Mouse (Mus musculus) embryonic facial prominence, embryonic 14.5 days (tissue): ENCODE results near the gene Med27. TPM values are rescaled to one million over a fixed set of nuclear protein-coding genes. Genes with fewer than 3 reads are reported as not detected.

ENCODE experiments used
- ATAC-seq: fragments of 200-750 bp; cut with Nextera tagmentation; 2 replicates; pipeline ENCODE4 v1.8.0; 2017; ENCODE audit warnings: low read depth, moderate number of reproducible peaks, moderate TSS enrichment
- DNase-seq: peaks from one replicate; pipeline ENCODE4 v3.0.0-alpha.2; 2015; ENCODE audit warnings: low spot score
- H3K27ac ChIP-seq: fragments of 300-500 bp; sonication (generic); replicated peaks from 2 replicates; pipeline ENCODE4 v1.5.1; 2014; ENCODE audit warnings: low read depth, mild to moderate bottlenecking, low read length, moderate library complexity
- H3K27me3 ChIP-seq: fragments of 300-500 bp; sonication (generic); replicated peaks from 2 replicates; pipeline ENCODE4 v1.6.1; 2014; ENCODE audit warnings: low read length; ENCODE audit not compliant: control insufficient read depth, insufficient read depth
- H3K36me3 ChIP-seq: fragments of 300-500 bp; sonication (generic); 2 replicates; pipeline ENCODE4 v1.6.1; 2014; ENCODE audit warnings: low read length, mixed read lengths; ENCODE audit not compliant: control insufficient read depth, insufficient read depth
- H3K4me1 ChIP-seq: fragments of 300-500 bp; sonication (generic); 2 replicates; pipeline ENCODE4 v1.6.1; 2014; ENCODE audit warnings: antibody characterized with exemption, low read length; ENCODE audit not compliant: control insufficient read depth, insufficient read depth
- H3K4me2 ChIP-seq: fragments of 300-500 bp; sonication (generic); 2 replicates; pipeline ENCODE4 v1.6.1; 2014; ENCODE audit warnings: low read depth, mild to moderate bottlenecking, low read length, moderate library complexity, mixed read lengths
- H3K4me3 ChIP-seq: fragments of 300-500 bp; sonication (generic); 2 replicates; pipeline ENCODE4 v1.5.1; 2014; ENCODE audit warnings: low read depth, mild to moderate bottlenecking, low read length
- H3K9ac ChIP-seq: fragments of 300-500 bp; sonication (generic); 2 replicates; pipeline ENCODE4 v1.6.1; 2014; ENCODE audit warnings: low read depth, mild to moderate bottlenecking, low read length, moderate library complexity, mixed read lengths
- H3K9me3 ChIP-seq: fragments of 300-500 bp; sonication (generic); 2 replicates; pipeline ENCODE4 v1.6.1; 2016; ENCODE audit warnings: low read length; ENCODE audit not compliant: control insufficient read depth
- WGBS: fragments of 180-500 bp; shearing (Covaris S2); extraction: QIAGEN DNeasy Blood & Tissue Kit; methylation state at CpG from one replicate; pipeline ENCODE4 v1.1.7; 2014; 5-methylcytosine and 5-hydroxymethylcytosine counted together
- polyA plus RNA-seq: library from polyadenylated mRNA; unstranded; fragments of >200 nt; fragmentation: Nextera tagmentation; extraction: Ambion mirVana; gene quantifications from 2 replicates; pipeline ENCODE4 v1.2.1, GENCODE M21; 2014

Gene Med27
- polyA plus RNA-seq, 1 experiment from 2014 or later = 50.9 TPM

- H3K9ac ChIP-seq = no peak overlapping the region
- 91% methylated on average over 1 of the region's 1 CpGs for WGBS
- H3K4me1 ChIP-seq = no peaks in the 10 kb centered on the region
- H3K4me2 ChIP-seq = no peak overlapping the region
- H3K4me3 ChIP-seq = no peak overlapping the region
- no peaks in the 10 kb centered on the region for H3K36me3 ChIP-seq
- ATAC-seq (no peak), DNase-seq (no peak)
- H3K27me3 ChIP-seq = no peaks in the 10 kb centered on the region
- H3K9me3 ChIP-seq = no peaks in the 10 kb centered on the region
- H3K27ac ChIP-seq = no peak overlapping the region
These were observed 16.1 kb upstream of the Med27 start for GRCm38 (mm10) chr2:29330471-29330870.

- H3K27ac ChIP-seq = no peak overlapping the region
- WGBS = 93% methylated on average over 1 of the region's 1 CpGs
- no peaks in the 10 kb centered on the region for H3K4me1 ChIP-seq
- ATAC-seq (no peak), DNase-seq (no peak)
- no peak overlapping the region for H3K4me2 ChIP-seq
- H3K36me3 ChIP-seq = no peaks in the 10 kb centered on the region
- H3K27me3 ChIP-seq = no peaks in the 10 kb centered on the region
- H3K9me3 ChIP-seq = no peaks in the 10 kb centered on the region
- no peak overlapping the region for H3K4me3 ChIP-seq
- H3K9ac ChIP-seq = no peak overlapping the region
These were observed 8.2 kb upstream of the Med27 start for GRCm38 (mm10) chr2:29338396-29338795.

- Histone ChIP-seq H3K9ac (no peak overlapping the region), H3K36me3 (peaks cover 12% of the 10 kb centered on the region), H3K4me2 (no peak overlapping the region), H3K4me3 (no peak overlapping the region), H3K27me3 (no peaks in the 10 kb centered on the region), H3K27ac (no peak overlapping the region), H3K4me1 (no peaks in the 10 kb centered on the region), H3K9me3 (no peaks in the 10 kb centered on the region)
- no peak for ATAC-seq
- no peak for DNase-seq
- 32% methylated on average over 8 of the region's 9 CpGs for WGBS
These were observed 12.2 kb downstream of the Med27 start for GRCm38 (mm10) chr2:29358696-29359375.

GRCm38 (mm10) chr2:29360956-29361355, 14.3 kb downstream of the Med27 start:
- Histone ChIP-seq H3K4me3 (no peak overlapping the region), H3K27ac (no peak overlapping the region), H3K9ac (no peak overlapping the region), H3K9me3 (no peaks in the 10 kb centered on the region), H3K36me3 (peaks cover 8% of the 10 kb centered on the region; the same call in 1 of the 2 replicates), H3K4me1 (no peaks in the 10 kb centered on the region), H3K4me2 (no peak overlapping the region), H3K27me3 (no peaks in the 10 kb centered on the region)
- no peak for DNase-seq
- 77% methylated on average over 3 of the region's 3 CpGs for WGBS
- no peak for ATAC-seq

GRCm38 (mm10) chr2:29365000-29365695, 18.5 kb downstream of the Med27 start:
- no peak overlapping the region for H3K27ac ChIP-seq
- 83% methylated on average over 8 of the region's 8 CpGs for WGBS
- H3K9me3 ChIP-seq = no peaks in the 10 kb centered on the region
- no peak overlapping the region for H3K4me3 ChIP-seq
- DNase-seq (no peak), ATAC-seq (no peak)
- H3K4me2 ChIP-seq = no peak overlapping the region
- no peaks in the 10 kb centered on the region for H3K27me3 ChIP-seq
- H3K4me1 ChIP-seq = no peaks in the 10 kb centered on the region
- H3K9ac ChIP-seq = no peak overlapping the region
- H3K36me3 ChIP-seq = 0 out of 2 replicates have a peak, but pooled peaks cover 4% of the 10 kb centered on the region

- no peak for DNase-seq
- Histone ChIP-seq H3K4me2 (no peak overlapping the region), H3K9ac (no peak overlapping the region), H3K27ac (no peak overlapping the region), H3K27me3 (no peaks in the 10 kb centered on the region), H3K4me3 (no peak overlapping the region), H3K9me3 (no peaks in the 10 kb centered on the region), H3K36me3 (no peaks in the 10 kb centered on the region), H3K4me1 (no peaks in the 10 kb centered on the region)
- 69% methylated on average over 5 of the region's 5 CpGs for WGBS
- no peak for ATAC-seq
These were observed 22.1 kb downstream of the Med27 start for GRCm38 (mm10) chr2:29368730-29369129.

GRCm38 (mm10) chr2:29372176-29372575, 25.6 kb downstream of the Med27 start:
- H3K27me3 ChIP-seq = no peaks in the 10 kb centered on the region
- H3K9ac ChIP-seq = no peak overlapping the region
- H3K4me1 ChIP-seq = no peaks in the 10 kb centered on the region
- no peak for ATAC-seq
- H3K27ac ChIP-seq = no peak overlapping the region
- H3K4me3 ChIP-seq = no peak overlapping the region
- no peaks in the 10 kb centered on the region for H3K36me3 ChIP-seq
- WGBS = 82% methylated on average over 5 of the region's 5 CpGs
- no peaks in the 10 kb centered on the region for H3K9me3 ChIP-seq
- no peak overlapping the region for H3K4me2 ChIP-seq
- no peak for DNase-seq

- H3K4me2 ChIP-seq = no peak overlapping the region
- 31% methylated on average over 4 of the region's 4 CpGs for WGBS
- no peaks in the 10 kb centered on the region for H3K27me3 ChIP-seq
- H3K9me3 ChIP-seq = no peaks in the 10 kb centered on the region
- DNase-seq (no peak), ATAC-seq (no peak)
- H3K9ac ChIP-seq = no peak overlapping the region
- H3K4me3 ChIP-seq = no peak overlapping the region
- H3K27ac ChIP-seq = no peak overlapping the region
- no peaks in the 10 kb centered on the region for H3K36me3 ChIP-seq
- no peaks in the 10 kb centered on the region for H3K4me1 ChIP-seq
These were observed 35.1 kb downstream of the Med27 start for GRCm38 (mm10) chr2:29381683-29382082.

- no peak overlapping the region for H3K4me3 ChIP-seq
- no peak overlapping the region for H3K9ac ChIP-seq
- H3K9me3 ChIP-seq = no peaks in the 10 kb centered on the region
- 86% methylated on average over 4 of the region's 4 CpGs for whole genome bisulfite sequencing
- H3K36me3 ChIP-seq = no peaks in the 10 kb centered on the region
- H3K27me3 ChIP-seq = no peaks in the 10 kb centered on the region
- ATAC-seq = no peak
- H3K27ac ChIP-seq = no peak overlapping the region
- no peak for DNase-seq
- no peaks in the 10 kb centered on the region for H3K4me1 ChIP-seq
- H3K4me2 ChIP-seq = no peak overlapping the region
These were observed 36.0 kb downstream of the Med27 start for GRCm38 (mm10) chr2:29382583-29382982.
